Mouse (Mus musculus) liver, postnatal 0 days (tissue): Measurements from ENCODE around the gene Olfr1387.

Experiments
- CTCF ChIP-seq: sonication (generic); IDR thresholded peaks from 2 replicates; pipeline ENCODE4 v1.5.1; 2016; ENCODE audit warnings: antibody characterized with exemption, low read depth
- EP300 ChIP-seq: IDR thresholded peaks from 2 replicates; pipeline ENCODE4 v1.6.1; 2016; ENCODE audit warnings: antibody characterized with exemption, low read depth, mild to moderate bottlenecking

DNA sequence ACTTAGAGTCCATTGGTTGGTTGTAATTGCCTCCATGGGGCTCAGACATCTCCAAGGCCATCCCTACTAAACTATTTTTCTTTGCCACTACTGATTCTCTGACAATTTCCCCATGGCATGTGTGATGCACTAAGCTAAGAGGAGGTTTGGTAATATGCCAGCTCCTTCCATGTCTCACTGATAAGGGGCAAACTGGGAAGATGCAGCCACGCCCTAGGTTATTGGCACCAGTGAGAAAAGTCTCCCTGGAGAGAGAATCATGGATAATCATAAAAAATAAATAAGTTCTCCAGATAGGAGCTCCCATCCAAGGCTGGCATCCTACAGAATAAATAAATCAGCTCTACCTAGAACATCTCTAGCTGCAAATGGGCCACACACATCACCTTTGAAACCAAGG, at the start of gene Olfr1387:
- TF ChIP-seq CTCF (no peak), EP300 (no peak)
